Comparison of ENCODE assay signal across 24 mouse cellular contexts in genomic region chr3:95456367-95456766, GRCm38 (mm10). TPM values are rescaled to one million over a fixed set of nuclear protein-coding genes. Genes with fewer than 3 reads are reported as not detected.
"Had no signal": no experiment of that assay in that cellular context is flagged by ENCODE, and none has a peak within 500 bp of the region (broad histone marks: within the 10 kb centered on the region; RNA-seq: fewer than 3 reads in every experiment).

No protein-coding gene starts in this region.

- H3K4me2 ChIP-seq: liver, embryonic 12.5 days; liver, embryonic 15.5 days; lung, embryonic 15.5 days; midbrain, embryonic 12.5 days; neural tube, embryonic 12.5 days had no signal

- H3K4me1 ChIP-seq: lung, embryonic 15.5 days; midbrain, embryonic 10.5 days; midbrain, embryonic 12.5 days; neural tube, embryonic 12.5 days had no signal

- H3K27ac ChIP-seq: liver, embryonic 12.5 days; liver, embryonic 15.5 days; lung, embryonic 15.5 days; macrophage; midbrain, embryonic 10.5 days; midbrain, embryonic 12.5 days; neural tube, embryonic 12.5 days had no signal

- DNase-seq: liver, postnatal 0 days; lung, adult 2 months; lung, postnatal 14 days; lung, postnatal 36 days; midbrain, embryonic 14.5 days; right cerebral cortex, postnatal 14 days; thymus, adult 18-20 months; thymus, postnatal 14 days; thymus, postnatal 36 days had no signal

- H3K9ac ChIP-seq: liver, embryonic 12.5 days; liver, embryonic 15.5 days; liver, postnatal 0 days; lung, embryonic 15.5 days; midbrain, embryonic 12.5 days; neural tube, embryonic 12.5 days had no signal

- ATAC-seq: liver, embryonic 12.5 days; liver, postnatal 0 days; lung, postnatal 0 days; midbrain, embryonic 16.5 days had no signal

- H3K27me3 ChIP-seq: liver, embryonic 12.5 days; liver, embryonic 15.5 days; lung, embryonic 15.5 days; megakaryocyte, embryonic 14.5 days; midbrain, embryonic 12.5 days; neural tube, embryonic 12.5 days had no signal

- H3K9me3 ChIP-seq: liver, embryonic 12.5 days; liver, embryonic 15.5 days; lung, embryonic 15.5 days; megakaryocyte, embryonic 14.5 days; midbrain, embryonic 10.5 days; midbrain, embryonic 12.5 days; neural tube, embryonic 12.5 days had no signal

- H3K4me3 ChIP-seq: liver, embryonic 12.5 days; liver, embryonic 15.5 days; lung, embryonic 15.5 days; megakaryocyte, embryonic 14.5 days; midbrain, embryonic 10.5 days; midbrain, embryonic 12.5 days; myocyte; neural tube, embryonic 12.5 days had no signal

RNA-seq across cellular contexts. Expression of gene 4930558C23Rik, which starts 53.7 kb away (rescaled TPM):
- total RNA-seq: neutrophil, adult 5-6 weeks had no signal
- polyA plus RNA-seq: liver, embryonic 12.5 days; liver, embryonic 15.5 days; liver, postnatal 0 days; lung, embryonic 15.5 days; macrophage; midbrain, embryonic 10.5 days; midbrain, embryonic 12.5 days; midbrain, embryonic 14.5 days; midbrain, embryonic 16.5 days; myocyte; neural tube, embryonic 12.5 days; neural tube, embryonic 14.5 days; stomach, embryonic 14.5 days; thymus, postnatal 0 days had no signal
